Mouse (Mus musculus): ENCODE results near the gene Olfr1395.

GRCm38 (mm10) chr11:49154077-49154476 is 12.0 kb downstream of the Olfr1395 start, which contains the start of gene Olfr1394:
- TF ChIP-seq TAL1 (IDR thresholded peaks at IDR 0.05; ENCODE audit: low read length) = no peak
- no peak for TF ChIP-seq GATA1 (IDR thresholded peaks at IDR 0.05; ENCODE audit: low read length)

Data from erythroblast, embryonic 14.5 days (primary cell).